Mouse (Mus musculus): ENCODE measurements around the gene Hydin. TPM values are rescaled to one million over a fixed set of nuclear protein-coding genes. Genes with fewer than 3 reads are reported as not detected.

Gene Hydin
- total RNA-seq, 2 experiments from 2014 or later: 0.30 to 0.58 TPM

- DNase-seq (ENCODE audit: low spot score in 2 of 2): peak; percentile 65 to 85
Observed at GRCm38 (mm10) chr8:110630571-110631071, 363.8 kb downstream of the Hydin start.

DNA sequence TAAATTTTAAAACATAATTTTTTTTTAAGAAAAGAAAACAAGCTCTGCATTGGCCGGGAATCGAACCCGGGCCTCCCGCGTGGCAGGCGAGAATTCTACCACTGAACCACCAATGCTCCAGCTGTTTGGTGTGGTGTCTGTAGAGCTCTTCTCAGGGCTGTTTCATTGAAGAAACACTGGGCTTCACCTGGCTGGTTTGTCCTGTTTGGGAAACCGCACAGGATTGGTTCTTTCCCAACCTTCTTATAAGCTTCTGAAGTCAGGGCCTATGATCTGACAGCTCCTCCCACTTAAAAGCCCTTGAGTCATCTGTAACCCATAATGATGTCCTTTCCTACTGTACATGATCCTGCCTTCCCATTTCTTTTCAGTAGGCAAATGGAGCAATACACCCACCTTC lies 364.4 kb downstream of the Hydin start:
- DNase-seq (ENCODE audit: low spot score in 2 of 2): no peak

DNA sequence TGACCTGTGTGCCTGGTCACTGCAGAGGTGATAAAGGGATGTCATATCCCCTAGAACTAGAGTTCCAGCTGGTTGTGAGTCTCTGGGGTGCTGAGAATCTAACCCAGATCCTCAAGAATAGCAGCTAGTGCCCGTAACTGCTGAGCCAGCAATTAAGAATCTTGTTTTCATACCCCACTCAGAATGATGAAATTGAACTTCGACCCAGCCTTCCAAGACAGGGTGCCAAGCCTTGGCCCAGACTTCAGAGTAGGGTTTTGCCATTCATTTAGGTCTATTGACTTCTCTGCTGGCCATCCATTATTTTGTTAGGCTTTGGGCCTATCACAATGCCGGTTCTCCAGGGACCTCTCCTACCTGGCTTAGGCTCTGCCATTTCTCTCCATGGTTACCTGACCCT lies 367.0 kb downstream of the Hydin start:
- no peak for DNase-seq (ENCODE audit: low spot score in 2 of 2)

GRCm38 (mm10) chr8:110636182-110636581 lies 369.4 kb downstream of the Hydin start:
- DNase-seq (ENCODE audit: low spot score in 2 of 2): no peak

GRCm38 (mm10) chr8:110642331-110642730 lies 375.6 kb downstream of the Hydin start:
- DNase-seq (ENCODE audit: low spot score in 2 of 2): no peak

- no peak for DNase-seq (ENCODE audit: low spot score in 2 of 2)
Observed at GRCm38 (mm10) chr8:110643177-110643576, 376.4 kb downstream of the Hydin start.

- DNase-seq (ENCODE audit: low spot score in 2 of 2): no peak
Observed at GRCm38 (mm10) chr8:110644422-110644821, 377.6 kb downstream of the Hydin start.

GRCm38 (mm10) chr8:110644901-110645300 lies 378.1 kb downstream of the Hydin start:
- DNase-seq (ENCODE audit: low spot score in 2 of 2): no peak

- no peak for DNase-seq (ENCODE audit: low spot score in 2 of 2)
Observed at GRCm38 (mm10) chr8:110645340-110645739, 378.6 kb downstream of the Hydin start.

- peak; percentile 77 to 80 for DNase-seq (ENCODE audit: low spot score in 2 of 2)
Observed at GRCm38 (mm10) chr8:110646064-110646463, 379.3 kb downstream of the Hydin start.

- no peak for DNase-seq (ENCODE audit: low spot score in 2 of 2)
Observed at GRCm38 (mm10) chr8:110648577-110648976, 381.8 kb downstream of the Hydin start.

DNA sequence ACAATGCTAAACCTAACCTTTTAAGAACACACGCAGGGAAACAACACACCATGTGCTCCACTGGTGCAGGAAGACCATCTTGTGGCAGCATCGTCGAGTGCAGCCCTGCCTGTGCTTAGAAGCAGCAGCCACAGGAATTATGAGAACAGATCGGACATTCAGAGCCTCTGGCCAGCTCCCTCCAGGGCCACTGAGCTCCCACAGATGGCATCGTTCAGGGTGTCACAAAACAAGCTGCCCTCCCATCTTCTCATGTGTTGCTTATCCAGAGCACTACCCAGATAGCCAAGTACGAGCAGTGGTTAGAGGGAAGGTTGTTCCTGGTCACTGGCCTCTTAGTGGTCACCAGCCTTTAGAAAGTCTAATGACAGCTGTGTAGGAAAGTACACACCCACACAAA lies 382.5 kb downstream of the Hydin start:
- no peak for DNase-seq (ENCODE audit: low spot score in 2 of 2)

- no peak for DNase-seq (ENCODE audit: low spot score in 2 of 2)
Observed at GRCm38 (mm10) chr8:110650838-110651237, 384.1 kb downstream of the Hydin start.

GRCm38 (mm10) chr8:110651847-110652246 lies 385.1 kb downstream of the Hydin start:
- no peak for DNase-seq (ENCODE audit: low spot score in 2 of 2)

DNA sequence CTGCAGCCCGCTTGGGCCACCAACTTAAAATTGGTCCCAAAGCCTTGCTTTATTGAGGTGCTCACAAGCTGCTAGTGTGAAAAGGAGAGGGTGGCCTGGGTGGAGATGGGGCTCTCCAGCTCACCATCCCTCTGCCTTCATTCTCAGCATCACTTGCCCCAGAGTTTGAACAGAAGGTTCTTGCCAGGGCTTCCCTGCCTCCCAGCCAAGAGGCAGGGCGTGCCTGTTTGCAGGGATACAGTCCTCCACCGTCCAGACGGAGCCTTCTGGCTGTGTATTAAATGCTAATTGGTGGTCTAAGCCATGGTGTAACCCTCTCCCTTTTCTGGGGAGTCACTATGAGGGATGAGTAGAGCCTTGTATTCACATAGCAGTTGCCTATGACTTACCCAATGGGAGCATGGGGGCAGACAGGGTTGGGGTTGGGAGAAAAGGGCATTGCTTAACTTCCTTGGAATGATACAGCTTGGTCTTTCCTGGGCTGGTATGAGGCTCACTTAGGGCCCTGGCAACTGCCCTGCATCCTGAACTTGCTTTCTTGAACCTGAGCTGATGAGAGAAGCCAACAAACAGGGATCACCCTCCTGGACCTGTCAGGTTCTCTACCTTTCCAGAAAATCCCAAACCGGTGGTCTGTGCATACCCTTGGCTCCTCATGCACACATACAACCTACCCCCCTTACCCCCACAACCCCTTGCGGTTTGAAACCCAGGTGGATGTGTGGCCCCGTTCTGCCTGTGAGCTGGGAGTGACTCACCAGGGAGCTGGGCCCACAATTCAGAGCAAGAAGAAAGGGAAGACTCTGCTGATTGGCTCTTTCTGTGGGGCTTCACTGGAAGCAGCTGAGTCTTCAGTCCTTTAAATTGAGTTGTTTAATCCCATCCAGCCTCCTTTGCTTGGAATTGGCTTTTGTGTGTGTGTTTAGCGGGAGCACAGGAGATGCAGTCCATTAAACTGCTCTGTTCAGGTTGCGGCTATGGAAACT lies 387.6 kb downstream of the Hydin start:
- no peak for DNase-seq (ENCODE audit: low spot score in 2 of 2)

DNA sequence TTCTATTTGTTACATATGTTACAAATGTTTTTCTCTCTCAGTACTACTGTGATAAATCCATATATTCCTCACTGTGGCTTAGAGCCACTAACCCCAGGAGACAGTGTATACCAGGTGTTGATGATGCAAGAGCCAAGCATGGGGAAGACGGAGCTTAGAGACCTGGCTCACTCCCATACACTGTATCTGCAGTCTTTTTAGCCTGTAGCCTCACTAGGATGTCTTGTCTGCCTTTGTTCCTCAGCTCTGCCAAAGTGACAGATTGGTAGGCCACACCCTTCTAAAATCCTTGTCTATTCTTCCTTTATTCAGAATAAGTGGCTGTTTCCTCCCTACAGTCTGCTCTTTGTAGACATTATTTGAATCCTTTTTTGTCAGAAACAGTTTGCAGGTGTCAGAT lies 389.1 kb downstream of the Hydin start:
- DNase-seq (ENCODE audit: low spot score in 2 of 2): no peak

GRCm38 (mm10) chr8:110657661-110658060 lies 390.9 kb downstream of the Hydin start:
- no peak for DNase-seq (ENCODE audit: low spot score in 2 of 2)

Small RNAs within 50 kb of the gene (microRNA-seq; reads per million reads assigned to microRNA genes)
- gene Gm44489: 0 reads per million in 2 experiments
- gene Gm47306: 0 reads per million in 2 experiments

Other genes with a start within 250 kb of the Hydin start
- under 1 TPM; 0.16 to 0.49 TPM for gene Chst4, start 227.2 kb upstream of the Hydin start, total RNA-seq (2021)
- 10 to 100 TPM; 34.8 to 35.9 TPM for gene Zfp612, start 187.2 kb upstream of the Hydin start, total RNA-seq (2021)
- gene Gm21964, start 165.8 kb upstream of the Hydin start, total RNA-seq (2021): not detected
- gene Gm17720, start 164.2 kb upstream of the Hydin start, total RNA-seq (2021): not detected
- gene Calb2, start 98.8 kb upstream of the Hydin start, total RNA-seq (2021): 10 to 100 TPM; 19.4 to 22.1 TPM
- 1 to 10 TPM; 5.9 to 6.0 TPM for gene Cmtr2, start 51.3 kb upstream of the Hydin start, total RNA-seq (2021)

Data from left cerebral cortex, adult 18-20 months (tissue).